Mouse (Mus musculus): Measurements from ENCODE around the gene Defb18.
"Not testable (repeated sequence)": the region's sequence is repeated elsewhere in the genome, so short reads cannot be mapped to it uniquely, and the experiment has no call there.

Gene Defb18

DNA sequence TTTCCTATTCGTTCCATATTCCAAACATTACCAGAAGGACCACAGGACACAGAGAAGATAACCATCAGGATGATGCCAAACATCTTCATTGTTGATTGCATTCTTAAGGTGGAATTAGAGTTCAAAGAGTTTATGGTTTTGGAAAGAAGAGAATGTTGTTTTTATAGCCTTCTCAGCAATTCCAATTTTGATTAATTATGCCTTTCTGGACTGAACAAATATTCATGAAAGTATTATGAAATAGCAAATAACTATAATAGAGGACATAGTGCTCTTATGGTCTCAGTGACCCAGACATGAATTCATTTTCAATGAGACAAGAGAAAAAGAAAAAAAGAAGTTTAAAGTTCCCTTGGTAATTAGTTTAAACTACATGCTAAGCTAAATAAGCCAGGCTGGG, at the start of gene Defb18:
TSS of gene Defb18 (minus strand) at position 101 of the 400 bp plus-strand sequence.
- no peak for DNase-seq (ENCODE audit: low spot score in 2 of 2)

DNA sequence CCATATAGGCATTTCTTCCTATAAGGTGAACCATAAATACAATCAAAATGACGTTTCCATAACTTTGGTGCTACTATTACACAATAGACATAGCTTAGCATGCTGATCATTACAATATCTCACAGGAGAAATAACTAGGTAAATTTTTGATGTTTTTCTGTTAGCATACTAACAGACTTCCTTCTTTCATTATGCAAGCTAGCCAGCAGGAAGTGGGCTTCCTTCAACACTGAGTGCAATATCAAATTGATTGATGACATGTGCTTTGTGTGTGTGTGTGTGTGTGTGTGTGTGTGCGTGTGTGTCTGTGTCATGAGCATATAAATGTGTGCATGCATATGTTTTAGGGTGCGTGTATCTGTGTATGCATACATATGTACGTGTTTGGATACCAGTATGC, 33.9 kb upstream of the Defb18 start:
- DNase-seq (ENCODE audit: low spot score in 2 of 2): no peak

DNA sequence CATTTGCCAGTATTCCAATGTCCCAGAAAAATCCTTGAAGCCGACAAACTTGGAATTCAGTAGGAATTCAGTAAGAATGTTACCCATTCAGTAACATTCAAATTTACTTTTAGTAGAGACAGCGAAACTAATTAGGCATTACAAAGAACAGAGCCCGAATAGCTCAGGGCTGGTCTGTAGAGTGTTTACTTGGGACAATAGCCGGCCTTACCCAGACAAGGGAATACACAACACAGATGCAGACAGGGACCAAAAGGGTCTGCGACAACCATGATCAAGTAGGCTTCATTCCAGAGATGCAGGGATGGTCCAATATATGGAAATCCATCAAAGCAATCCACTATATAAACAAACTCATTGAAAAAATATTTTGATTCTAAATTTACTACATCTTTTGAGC, 31.6 kb upstream of the Defb18 start:
- DNase-seq (ENCODE audit: low spot score in 2 of 2): no peak

DNA sequence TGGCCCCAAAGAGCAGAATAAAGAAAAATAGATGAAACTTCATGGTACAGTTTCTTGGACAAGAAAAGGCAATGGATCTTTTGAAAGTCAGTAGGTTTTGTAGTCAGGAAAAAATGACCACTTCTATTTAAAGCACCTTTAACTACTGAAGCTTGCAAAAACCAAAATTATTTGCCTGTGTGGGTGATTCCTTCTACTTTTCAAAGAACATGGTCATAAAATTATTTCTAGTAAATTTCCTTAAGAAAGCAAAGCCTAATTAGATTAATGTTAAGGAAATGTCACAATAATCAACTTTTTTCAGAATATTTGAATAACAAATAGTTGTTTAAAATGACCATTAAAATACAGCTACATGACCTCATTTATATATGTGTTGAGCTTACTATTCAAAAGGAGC, 27.8 kb upstream of the Defb18 start, which contains the start of gene Defb41:
TSS of gene Defb41 (minus strand) at position 101 of the 400 bp plus-strand sequence.
- no peak for DNase-seq (ENCODE audit: low spot score in 2 of 2)

DNA sequence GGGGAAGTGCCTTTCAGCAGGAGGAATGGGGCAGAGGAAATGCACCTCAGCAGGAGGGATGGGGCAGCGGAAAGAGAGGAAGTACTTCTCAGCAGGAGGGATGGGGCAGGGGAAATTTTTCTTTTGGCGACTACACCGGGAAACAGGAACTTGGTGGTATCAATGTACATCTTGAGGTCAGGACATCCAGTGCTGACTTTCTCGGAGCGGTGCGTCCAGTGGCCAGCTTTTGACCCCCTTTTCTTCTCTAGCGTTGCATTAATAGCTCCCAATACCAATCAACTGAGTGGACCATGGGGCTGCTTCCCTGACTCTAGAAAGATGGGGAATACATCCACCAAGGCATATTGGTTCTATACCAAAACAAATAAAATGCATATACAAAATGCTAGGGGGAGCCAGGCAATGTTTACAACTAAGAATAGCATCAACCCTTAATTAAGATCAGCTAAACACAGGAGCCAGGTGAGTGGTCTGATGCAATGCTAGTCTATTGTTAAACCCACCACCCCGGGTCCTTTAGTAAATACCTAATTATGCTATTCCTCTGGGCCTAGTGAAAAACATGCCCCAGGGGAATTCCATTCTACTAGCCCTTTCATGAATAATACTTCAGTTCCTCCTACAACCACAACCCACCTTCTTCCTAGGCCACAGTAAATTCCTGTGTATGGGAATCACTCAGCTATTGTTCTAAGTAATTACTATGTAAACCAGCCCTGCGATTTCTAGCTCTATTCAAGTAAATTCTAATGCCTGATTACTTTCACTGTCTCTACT, 8.7 kb upstream of the Defb18 start:
- not testable (repeated sequence) for DNase-seq (ENCODE audit: low spot score in 2 of 2)

DNA sequence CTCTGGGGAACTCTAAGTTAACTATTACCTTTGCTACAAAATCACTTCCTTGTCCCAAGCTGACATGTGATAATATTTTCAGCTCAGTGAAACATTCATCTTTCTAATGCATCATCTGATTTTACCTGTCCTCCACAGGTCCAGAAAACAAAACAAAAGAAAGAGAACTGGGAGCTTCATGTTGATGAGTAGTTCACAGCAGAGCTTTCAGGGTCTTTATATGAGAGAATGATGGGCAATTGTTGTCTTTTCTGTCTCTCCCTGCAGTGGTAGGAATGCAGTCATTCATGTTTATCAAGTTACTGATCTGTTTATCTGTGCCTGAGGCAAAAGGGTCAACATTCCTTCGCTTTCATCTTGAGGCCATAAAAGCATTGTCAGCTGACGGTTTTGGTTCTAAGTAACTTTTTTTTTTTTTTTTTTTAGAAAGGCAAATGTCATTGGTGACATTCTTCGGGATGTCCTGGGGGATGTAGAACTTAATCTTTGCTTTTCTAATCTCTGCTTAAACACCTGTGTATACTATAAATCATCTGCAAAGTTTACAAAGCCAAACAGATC, 13.8 kb downstream of the Defb18 start:
- DNase-seq (ENCODE audit: low spot score in 2 of 2): no peak

DNA sequence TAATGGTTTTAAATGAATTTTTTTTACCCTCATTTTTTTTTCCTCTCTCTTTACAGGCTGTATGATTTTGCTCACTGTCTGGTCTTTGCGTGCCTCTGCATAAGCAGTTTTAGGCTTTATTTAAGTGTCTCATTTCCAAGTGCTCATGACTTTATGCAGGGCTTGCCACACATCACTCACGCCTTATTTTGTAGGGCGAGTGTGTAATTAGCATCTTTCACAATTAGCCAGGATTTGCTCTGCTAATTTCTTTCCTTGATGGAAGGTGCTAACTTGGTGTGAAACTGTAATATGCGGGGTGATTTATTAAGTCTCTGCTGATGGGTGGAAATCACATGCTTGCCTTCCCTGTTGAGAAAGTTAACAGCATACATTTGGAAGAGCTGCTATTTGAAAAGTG, 45.5 kb downstream of the Defb18 start:
- DNase-seq (ENCODE audit: low spot score in 2 of 2): no peak

DNA sequence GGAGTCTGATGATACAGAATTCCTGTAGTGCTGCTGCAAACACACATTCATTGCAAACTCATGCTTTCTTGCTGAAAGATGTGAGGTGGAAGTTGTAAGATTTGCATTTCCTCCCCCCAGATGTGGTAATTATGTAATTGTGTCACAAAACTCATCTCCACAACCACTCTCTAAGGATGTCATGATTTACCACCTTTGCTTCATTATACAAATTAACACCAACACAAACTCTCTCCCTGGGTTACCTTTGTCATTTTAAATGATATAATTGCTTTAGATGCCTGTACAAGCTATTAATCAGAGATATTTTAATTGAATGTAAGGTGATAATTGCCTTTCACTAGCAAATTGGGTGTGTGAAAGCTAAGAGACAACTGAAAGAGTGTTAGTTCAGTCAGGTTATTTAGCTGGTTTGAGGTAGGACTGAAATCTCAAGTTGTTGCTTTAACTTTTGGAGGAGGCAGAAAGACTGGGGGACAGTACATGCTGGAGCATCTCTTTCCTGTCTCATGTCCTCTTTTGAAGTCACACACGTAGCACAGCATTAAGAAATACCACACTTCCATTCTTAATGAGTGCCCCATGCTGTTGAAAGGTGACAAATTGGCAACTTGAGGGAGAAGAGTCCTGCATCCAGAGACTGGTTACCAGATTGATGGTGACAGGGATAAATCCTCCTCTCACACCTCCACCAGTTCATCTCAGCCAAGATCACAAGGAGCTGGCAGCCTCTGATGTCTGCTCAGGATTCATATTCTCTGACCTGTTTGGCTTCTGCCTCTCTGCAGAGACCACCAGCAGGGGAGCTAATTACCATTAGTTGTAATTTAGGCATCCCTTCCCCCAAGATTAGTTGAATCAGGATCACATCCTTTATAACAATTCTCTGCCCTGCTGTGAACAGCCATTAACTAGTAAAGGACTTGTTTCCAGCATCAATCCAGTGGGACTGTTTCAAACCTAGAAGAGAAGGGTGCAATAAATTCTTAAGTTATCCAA, 46.2 kb downstream of the Defb18 start:
- no peak for DNase-seq (ENCODE audit: low spot score in 2 of 2)

All from natural killer cell, adult 2 months (primary cell).